Mouse (Mus musculus): ENCODE data around the gene Gnb4.

GRCm38 (mm10) chr3:32595080-32595479 is 21.3 kb downstream of the Gnb4 start:
- TF ChIP-seq CTCF (conservative IDR thresholded peaks at IDR 0.05; ENCODE audit: insufficient read depth, insufficient read length, low read depth, low read length) (no peak), POLR2A (IDR thresholded peaks at IDR 0.05; ENCODE audit: low read depth, low read length) (no peak)

All from kidney, adult 2 months (tissue).